Mouse (Mus musculus) intestine, postnatal 0 days (tissue): Measurements from ENCODE around the gene Plppr1. TPM values are rescaled to one million over a fixed set of nuclear protein-coding genes. Genes with fewer than 3 reads are reported as not detected.
A peak's percentile ranks its signal among the peaks of the same experiment; 100 is the strongest.

Experiments used
- ATAC-seq: fragments of 200-750 bp; cut with Nextera tagmentation; 2 replicates; pipeline ENCODE4 v1.8.0; 2017; ENCODE audit warnings: mild to moderate bottlenecking, moderate TSS enrichment, moderate library complexity
- H3K27ac ChIP-seq: fragments of 300-500 bp; sonication (generic); 2 replicates; pipeline ENCODE4 v1.5.1; 2014; ENCODE audit warnings: mild to moderate bottlenecking, low read depth, low read length, moderate library complexity
- H3K27me3 ChIP-seq: fragments of 300-500 bp; sonication (generic); replicated peaks from 2 replicates; pipeline ENCODE4 v1.6.1; 2014; ENCODE audit warnings: low read length, mixed read lengths; ENCODE audit not compliant: control insufficient read depth, insufficient read depth
- H3K36me3 ChIP-seq: fragments of 300-500 bp; sonication (generic); 2 replicates; pipeline ENCODE4 v1.6.1; 2014; ENCODE audit warnings: mild to moderate bottlenecking, moderate library complexity; ENCODE audit not compliant: control insufficient read depth, insufficient read depth
- H3K4me1 ChIP-seq: fragments of 300-500 bp; sonication (generic); replicated peaks from 2 replicates; pipeline ENCODE4 v1.6.1; 2014; ENCODE audit warnings: antibody characterized with exemption, low read length, mixed read lengths; ENCODE audit not compliant: control insufficient read depth, insufficient read depth
- H3K4me2 ChIP-seq: fragments of 300-500 bp; sonication (generic); replicated peaks from 2 replicates; pipeline ENCODE4 v1.6.1; 2014; ENCODE audit warnings: low read depth, mild to moderate bottlenecking, moderate library complexity
- H3K4me3 ChIP-seq: fragments of 300-500 bp; sonication (generic); 2 replicates; pipeline ENCODE4 v1.5.1; 2014; ENCODE audit warnings: low read depth, low read length
- H3K9ac ChIP-seq: fragments of 300-500 bp; sonication (generic); 2 replicates; pipeline ENCODE4 v1.6.1; 2014; ENCODE audit warnings: mild to moderate bottlenecking, low read depth, low read length
- H3K9me3 ChIP-seq: fragments of 300-500 bp; sonication (generic); 2 replicates; pipeline ENCODE4 v1.6.1; 2016; ENCODE audit warnings: mixed run types; ENCODE audit not compliant: control insufficient read depth
- CTCF ChIP-seq: sonication (generic); IDR thresholded peaks from 2 replicates; pipeline ENCODE4 v1.5.1; 2016; ENCODE audit warnings: low read depth, mild to moderate bottlenecking, control low read depth, antibody characterized with exemption, moderate library complexity
- WGBS: fragments of 180-500 bp; shearing (Covaris S2); extraction: QIAGEN DNeasy Blood & Tissue Kit; methylation state at CpG from one replicate; pipeline ENCODE4 v1.1.7; 2014; 5-methylcytosine and 5-hydroxymethylcytosine counted together
- polyA plus RNA-seq: library from polyadenylated mRNA; unstranded; fragments of >200 nt; fragmentation: Nextera tagmentation; extraction: Ambion mirVana; gene quantifications from 2 replicates; pipeline ENCODE4 v1.2.1, GENCODE M21; 2015

Gene Plppr1
- polyA plus RNA-seq, 1 experiment from 2014 or later: 0.47 TPM

DNA sequence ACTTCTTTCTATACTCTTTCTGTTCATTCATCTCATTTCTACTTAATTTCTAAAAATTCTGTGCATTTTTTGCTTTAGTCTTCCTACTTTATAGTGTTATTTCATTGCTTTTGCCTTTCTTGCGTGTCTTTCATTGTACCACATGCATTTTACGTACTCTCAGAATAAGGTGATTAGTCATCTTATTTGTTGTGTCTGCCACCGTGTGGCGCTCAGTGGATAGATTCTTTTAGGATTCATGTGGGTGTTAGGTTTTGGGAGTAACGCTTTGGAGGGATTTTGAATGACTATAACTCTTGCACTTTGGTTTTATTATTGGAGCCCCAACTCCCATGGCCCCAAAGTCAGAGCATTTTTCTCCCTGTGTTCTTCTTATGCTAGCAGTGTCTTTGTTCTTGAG, 152.5 kb downstream of the Plppr1 start:
- 69% methylated on average over 5 of the region's 5 CpGs for WGBS
- H3K9ac ChIP-seq: no peak overlapping the region

DNA sequence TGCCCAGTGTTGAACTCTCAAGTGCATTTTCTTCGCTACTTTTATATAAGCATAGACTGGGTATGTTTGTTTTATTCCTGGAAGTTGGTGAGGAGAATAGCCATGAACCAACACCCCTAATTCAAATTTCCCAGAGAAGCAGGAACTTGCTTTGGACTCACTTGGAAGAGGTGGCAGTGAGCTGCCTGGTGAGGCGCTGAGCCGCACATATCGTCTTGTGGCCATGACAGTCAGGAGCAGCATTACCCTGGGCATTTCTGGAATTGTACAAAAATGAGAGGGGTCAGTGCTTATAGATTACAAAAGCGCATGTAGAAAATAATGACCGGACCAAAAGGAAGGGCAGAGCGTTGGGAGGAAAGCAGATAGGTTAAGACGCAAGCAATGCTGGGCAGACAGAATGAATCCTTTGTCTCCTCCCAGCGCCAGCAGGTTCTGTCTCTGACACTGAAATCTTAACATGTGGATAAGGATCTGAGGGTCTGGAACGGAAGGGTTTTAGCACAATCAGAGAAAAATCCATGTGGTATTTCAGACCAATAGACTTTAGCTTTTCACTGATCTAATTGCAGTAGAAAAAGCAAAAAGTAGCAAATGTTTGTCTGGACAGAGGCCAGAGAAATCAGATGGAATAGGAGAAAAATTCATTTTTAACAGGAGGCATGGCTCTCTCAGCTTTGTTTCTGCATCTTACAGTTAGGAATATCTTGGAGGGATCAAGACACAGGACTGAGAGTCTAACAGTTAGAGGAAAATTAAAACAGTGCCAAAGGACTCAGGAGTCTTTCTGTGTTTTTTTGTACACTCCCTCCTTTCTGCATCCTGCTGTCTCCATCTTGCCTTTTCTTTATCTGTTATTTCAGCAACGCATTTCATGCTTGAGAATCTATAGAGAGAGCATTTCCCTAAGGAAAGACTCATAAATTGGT, 153.8 kb downstream of the Plppr1 start:
- no peaks in the 10 kb centered on the region for H3K4me1 ChIP-seq
- H3K4me3 ChIP-seq: no peak overlapping the region
- ATAC-seq: no peak
- H3K27me3 ChIP-seq: no peaks in the 10 kb centered on the region
- no peak overlapping the region for H3K4me2 ChIP-seq
- TF ChIP-seq CTCF: no peak
- 72% methylated on average over 11 of the region's 11 CpGs for WGBS
- no peak overlapping the region for H3K27ac ChIP-seq
- no peaks in the 10 kb centered on the region for H3K36me3 ChIP-seq
- no peak overlapping the region for H3K9ac ChIP-seq
- H3K9me3 ChIP-seq: no peaks in the 10 kb centered on the region

More for the DNA sequence above, 152.5 kb downstream of the Plppr1 start:
- Histone ChIP-seq H3K4me3 (no peak overlapping the region), H3K36me3 (no peaks in the 10 kb centered on the region), H3K9me3 (no peaks in the 10 kb centered on the region), H3K4me2 (no peak overlapping the region), H3K27me3 (no peaks in the 10 kb centered on the region), H3K4me1 (no peaks in the 10 kb centered on the region), H3K27ac (no peak overlapping the region)
- no peak for ATAC-seq
- peak; percentile 33 for TF ChIP-seq CTCF

DNA sequence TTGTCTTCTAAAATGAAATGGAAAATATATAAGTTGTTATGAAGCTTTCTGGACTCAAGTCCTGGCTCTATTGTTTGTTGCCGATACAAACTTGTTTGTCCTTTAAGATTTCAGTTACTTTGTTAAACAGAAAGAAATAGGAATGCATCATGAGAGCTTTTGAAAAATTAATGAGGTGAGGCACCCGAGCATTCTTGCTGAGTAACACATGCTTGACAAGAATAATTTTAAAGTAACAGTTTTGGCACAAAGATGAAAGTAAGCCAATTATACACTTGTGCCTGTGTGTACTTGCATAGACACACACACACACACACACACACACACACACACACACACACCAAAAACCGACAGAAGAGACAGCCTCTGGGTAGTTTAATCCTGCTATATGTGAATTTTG, 155.3 kb downstream of the Plppr1 start:
- no peaks in the 10 kb centered on the region for H3K4me1 ChIP-seq
- no peak for TF ChIP-seq CTCF
- no peak overlapping the region for H3K27ac ChIP-seq
- ATAC-seq: no peak
- no peak overlapping the region for H3K9ac ChIP-seq
- WGBS: 71% methylated on average over 3 of the region's 3 CpGs
- no peaks in the 10 kb centered on the region for H3K36me3 ChIP-seq
- H3K27me3 ChIP-seq: no peaks in the 10 kb centered on the region
- no peak overlapping the region for H3K4me2 ChIP-seq
- no peak overlapping the region for H3K4me3 ChIP-seq
- no peaks in the 10 kb centered on the region for H3K9me3 ChIP-seq

DNA sequence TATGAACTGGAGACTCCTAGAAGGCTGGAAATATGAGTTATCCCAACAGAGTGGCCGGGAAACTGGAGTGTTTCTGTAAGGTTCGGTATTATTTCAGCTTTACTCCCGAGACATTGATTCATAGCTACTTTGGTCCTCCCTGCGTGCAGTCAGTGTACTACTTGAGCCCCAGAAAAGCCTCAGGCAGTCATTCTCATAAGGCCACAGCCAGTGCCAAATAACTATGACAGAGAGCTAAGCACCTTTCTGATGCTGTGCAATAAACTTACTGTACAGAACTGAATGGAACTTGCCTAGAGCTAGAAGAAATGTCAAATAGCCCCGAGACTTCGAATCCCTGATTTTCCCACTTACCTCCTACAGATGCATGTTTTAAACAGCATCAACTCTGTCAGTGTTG, 164.4 kb downstream of the Plppr1 start:
- WGBS: 77% methylated on average over 6 of the region's 6 CpGs

GRCm38 (mm10) chr4:49225021-49225420, 165.9 kb downstream of the Plppr1 start:
- no peaks in the 10 kb centered on the region for H3K4me1 ChIP-seq
- no peak overlapping the region for H3K27ac ChIP-seq
- no peak for TF ChIP-seq CTCF
- H3K36me3 ChIP-seq: no peaks in the 10 kb centered on the region
- no peak for ATAC-seq
- H3K4me2 ChIP-seq: no peak overlapping the region
- WGBS: 42% methylated on average over 1 of the region's 1 CpGs
- H3K9ac ChIP-seq: no peak overlapping the region
- no peaks in the 10 kb centered on the region for H3K9me3 ChIP-seq
- H3K4me3 ChIP-seq: no peak overlapping the region
- H3K27me3 ChIP-seq: no peaks in the 10 kb centered on the region

More for the DNA sequence above, 164.4 kb downstream of the Plppr1 start:
- Histone ChIP-seq H3K9ac (no peak overlapping the region), H3K4me3 (no peak overlapping the region), H3K27ac (no peak overlapping the region), H3K9me3 (no peaks in the 10 kb centered on the region), H3K4me1 (no peaks in the 10 kb centered on the region), H3K4me2 (no peak overlapping the region), H3K36me3 (no peaks in the 10 kb centered on the region), H3K27me3 (no peaks in the 10 kb centered on the region)
- TF ChIP-seq CTCF: no peak
- ATAC-seq: no peak

- no peaks in the 10 kb centered on the region for H3K36me3 ChIP-seq
- H3K4me2 ChIP-seq: no peak overlapping the region
- H3K27me3 ChIP-seq: no peaks in the 10 kb centered on the region
- no peak overlapping the region for H3K4me3 ChIP-seq
- H3K9me3 ChIP-seq: no peaks in the 10 kb centered on the region
- no peak overlapping the region for H3K27ac ChIP-seq
- no peaks in the 10 kb centered on the region for H3K4me1 ChIP-seq
- ATAC-seq: no peak
- TF ChIP-seq CTCF: no peak
- H3K9ac ChIP-seq: no peak overlapping the region
- 81% methylated on average over 11 of the region's 11 CpGs for WGBS
Observed at GRCm38 (mm10) chr4:49232206-49233031, 173.3 kb downstream of the Plppr1 start.
